Mouse (Mus musculus) kidney, adult 2 months (tissue): Measurements from ENCODE around the gene Zfp87.

ENCODE experiments used
- CTCF ChIP-seq: fragments of 200-500 bp; conservative IDR thresholded peaks from 2 replicates; pipeline ENCODE4 v1.5.1; 2011; ENCODE audit warnings: low read depth, mild to moderate bottlenecking, control low read depth, low read length, moderate library complexity, mixed read lengths; ENCODE audit not compliant: insufficient read depth, insufficient read length
- POLR2A ChIP-seq: fragments of 200-500 bp; IDR thresholded peaks from one replicate; pipeline ENCODE4 v1.6.1; 2011; ENCODE audit warnings: low read depth, low read length, control low read depth

GRCm38 (mm10) chr13:67484424-67484811 is 41.6 kb downstream of the Zfp87 start:
- TF ChIP-seq POLR2A = no peak
- no peak for TF ChIP-seq CTCF
